Comparison of ENCODE assay signal across 8 mouse cellular contexts in genomic region chr2:120731877-120732530, GRCm38 (mm10).
DNase-seq lines count a peak whose midpoint lies in the region; ATAC-seq and TF ChIP-seq lines count a peak whose summit lies in the region.

No protein-coding gene starts in this region.

- no peak for TF ChIP-seq POLR2A in CH12.LX (IDR thresholded peaks at IDR 0.05; ENCODE audit: low read depth, low read length)

- no peak for TF ChIP-seq RAD21 in CH12.LX (IDR thresholded peaks at IDR 0.05; ENCODE audit: low read depth, low read length)

- no peak for TF ChIP-seq EP300 in CH12.LX (IDR thresholded peaks at IDR 0.05; ENCODE audit: low read length)

- H3K4me2 ChIP-seq in heart, embryonic 12.5 days, result peak overlapping the region; percentile 98
- H3K4me2 ChIP-seq in CH12.LX (ENCODE audit: insufficient read depth, low read depth, poor library complexity, severe bottlenecking), result peak overlapping the region; percentile 91
- peak overlapping the region; percentile 93 for H3K4me2 ChIP-seq in forebrain, embryonic 12.5 days
- H3K4me2 ChIP-seq in liver, embryonic 13.5 days, result peak overlapping the region; percentile 95

- no peaks in the 10 kb centered on the region for H3K9me3 ChIP-seq in heart, embryonic 12.5 days (replicated peaks)
- no peaks in the 10 kb centered on the region for H3K9me3 ChIP-seq in CH12.LX (replicated peaks; ENCODE audit: low read length)
- no peaks in the 10 kb centered on the region for H3K9me3 ChIP-seq in forebrain, embryonic 12.5 days
- H3K9me3 ChIP-seq in liver, embryonic 13.5 days (replicated peaks), result no peaks in the 10 kb centered on the region

- dilution Hi-C loops in CH12.LX (cut with MboI; ENCODE audit: extremely low pct_ligation_motif_present, extremely low pct_unique_long_range_greater_than_20kb, low sequenced_read_pairs), result no loop called here

- peak overlapping the region; percentile 96 for H3K9ac ChIP-seq in heart, embryonic 12.5 days
- peak overlapping the region; percentile 81 for H3K9ac ChIP-seq in CH12.LX (ENCODE audit: insufficient read depth, low read depth)
- H3K9ac ChIP-seq in forebrain, embryonic 12.5 days, result peak overlapping the region; percentile 95
- peak overlapping the region; percentile 48; the same call in 1 of the 2 replicates for H3K9ac ChIP-seq in liver, embryonic 13.5 days

- DNase-seq in heart, adult 18-20 months, result no peak
- no peak for DNase-seq in CH12.LX (ENCODE audit: extremely low read depth)
- DNase-seq in liver, embryonic 13.5 days, result no peak
- no peak for DNase-seq in retina, postnatal 1 day
- no peak for DNase-seq in spleen, postnatal 14 days (ENCODE audit: low spot score in 2 of 2)

- H3K4me3 ChIP-seq in heart, embryonic 12.5 days, result peak overlapping the region; percentile 88
- peak overlapping the region; percentile 61 to 86 (median 83) for H3K4me3 ChIP-seq in CH12.LX (replicated peaks in 1 of 3; ENCODE audit: low read depth in 2 of 3, low read length in 2 of 3, poor library complexity in 1 of 3)
- peak overlapping the region; percentile 96 for H3K4me3 ChIP-seq in forebrain, embryonic 12.5 days (replicated peaks)
- H3K4me3 ChIP-seq in liver, embryonic 13.5 days (replicated peaks), result peak overlapping the region; percentile 84

- H3K4me1 ChIP-seq in heart, embryonic 12.5 days (replicated peaks), result peaks cover 27% of the 10 kb centered on the region
- H3K4me1 ChIP-seq in CH12.LX (ENCODE audit: control insufficient read depth in 1 of 2, insufficient read depth in 2 of 2), result peaks cover 10 to 42% of the 10 kb centered on the region in 2 experiments
- peaks cover 33% of the 10 kb centered on the region for H3K4me1 ChIP-seq in forebrain, embryonic 12.5 days
- peaks cover 40% of the 10 kb centered on the region for H3K4me1 ChIP-seq in liver, embryonic 13.5 days (replicated peaks)

- peaks cover 18% of the 10 kb centered on the region for H3K36me3 ChIP-seq in heart, embryonic 12.5 days
- H3K36me3 ChIP-seq in CH12.LX (replicated peaks in 1 of 2; ENCODE audit: control insufficient read depth in 1 of 2, insufficient read depth in 1 of 2, low read length in 1 of 2), result peaks cover 19 to 30% of the 10 kb centered on the region in 2 experiments
- H3K36me3 ChIP-seq in forebrain, embryonic 12.5 days (replicated peaks), result peaks cover 19% of the 10 kb centered on the region
- peaks cover 26% of the 10 kb centered on the region for H3K36me3 ChIP-seq in liver, embryonic 13.5 days

- in situ Hi-C loops in CH12.LX (cut with MboI; ENCODE audit: low pct_ligation_motif_present, low pct_unique_long_range_greater_than_20kb, low sequenced_read_pairs), result no loop called here

- H3K27me3 ChIP-seq in heart, embryonic 12.5 days (replicated peaks), result no peaks in the 10 kb centered on the region
- H3K27me3 ChIP-seq in CH12.LX (replicated peaks), result no peaks in the 10 kb centered on the region
- H3K27me3 ChIP-seq in forebrain, embryonic 12.5 days, result no peaks in the 10 kb centered on the region
- no peaks in the 10 kb centered on the region for H3K27me3 ChIP-seq in liver, embryonic 13.5 days

- peaks cover 11% of the 10 kb centered on the region; the same call in 1 of the 2 replicates for H3K79me2 ChIP-seq in CH12.LX (replicated peaks; ENCODE audit: control insufficient read depth, extremely low read depth, insufficient read depth, poor library complexity, severe bottlenecking)

- ATAC-seq in heart, embryonic 12.5 days (ENCODE audit: insufficient number of reproducible peaks, low FRiP score), result no peak
- no peak for ATAC-seq in forebrain, embryonic 12.5 days (ENCODE audit: low FRiP score)
- peak; percentile 30; the same call in 1 of the 2 replicates for ATAC-seq in liver, embryonic 13.5 days (ENCODE audit: low read depth)
- ATAC-seq in frontal cortex, adult (ENCODE audit: low TSS enrichment), result no peak

- TF ChIP-seq CTCF in CH12.LX (conservative IDR thresholded peaks at IDR 0.05 in 1 of 2, IDR thresholded peaks at IDR 0.05 in 1 of 2; ENCODE audit: low read depth in 2 of 2, low read length in 2 of 2), result no peak

- WGBS in heart, embryonic 12.5 days, result 27% methylated on average over 7 of the region's 7 CpGs
- 31% methylated on average over 7 of the region's 7 CpGs for WGBS in forebrain, embryonic 12.5 days
- 20% methylated on average over 7 of the region's 7 CpGs for WGBS in liver, embryonic 13.5 days (ENCODE audit: insufficient replicate concordance)

- peak overlapping the region; percentile 98 for H3K27ac ChIP-seq in heart, embryonic 12.5 days (ENCODE audit: poor library complexity, severe bottlenecking)
- no peak overlapping the region for H3K27ac ChIP-seq in CH12.LX (ENCODE audit: insufficient read depth, low read depth)
- peak overlapping the region; percentile 95 for H3K27ac ChIP-seq in forebrain, embryonic 12.5 days
- H3K27ac ChIP-seq in liver, embryonic 13.5 days, result peak overlapping the region; percentile 93

TF ChIP-seq in CH12.LX, 34 proteins besides CTCF, POLR2A, EP300 and RAD21:
- TF ChIP-seq TBP (conservative IDR thresholded peaks at IDR 0.05; ENCODE audit: low read depth, low read length) (peak; percentile 8; the same call in 1 of the 2 replicates), USF2 (conservative IDR thresholded peaks at IDR 0.05; ENCODE audit: low read depth, low read length) (no peak), MAFK (IDR thresholded peaks at IDR 0.05; ENCODE audit: insufficient replicate concordance, low read length) (no peak), MAZ (IDR thresholded peaks at IDR 0.05; ENCODE audit: low read depth, low read length) (0 out of 2 replicates have a peak, but pooled peaks have one; percentile 44), CHD2 (IDR thresholded peaks at IDR 0.05; ENCODE audit: low read length) (no peak), MXI1 (IDR thresholded peaks at IDR 0.05; ENCODE audit: low read depth, low read length) (peak; percentile 20), RCOR1 (conservative IDR thresholded peaks at IDR 0.05; ENCODE audit: low read depth, low read length) (no peak), JUN (IDR thresholded peaks at IDR 0.05; ENCODE audit: insufficient read depth, low read depth, low read length) (no peak), KAT2A (IDR thresholded peaks at IDR 0.05; ENCODE audit: insufficient replicate concordance, low read length) (no peak), CHD1 (IDR thresholded peaks at IDR 0.05; ENCODE audit: low read depth, low read length) (no peak), USF1 (IDR thresholded peaks at IDR 0.05; ENCODE audit: low read depth, low read length) (no peak), MEF2A (IDR thresholded peaks at IDR 0.05; ENCODE audit: borderline replicate concordance, low read depth, low read length) (no peak), JUND (conservative IDR thresholded peaks at IDR 0.05; ENCODE audit: low read depth, low read length) (no peak), BHLHE40 (IDR thresholded peaks at IDR 0.05; ENCODE audit: low read depth, low read length) (no peak), SIN3A (IDR thresholded peaks at IDR 0.05; ENCODE audit: low read length) (peak; percentile 22; the same call in 1 of the 2 replicates), ELF1 (IDR thresholded peaks at IDR 0.05; ENCODE audit: low read depth, low read length) (no peak), ZMIZ1 (IDR thresholded peaks at IDR 0.05; ENCODE audit: low read depth, low read length) (no peak), NRF1 (IDR thresholded peaks at IDR 0.05; ENCODE audit: low read depth, low read length) (no peak), ZNF384 (IDR thresholded peaks at IDR 0.05; ENCODE audit: low read depth, low read length) (no peak), E2F4 (IDR thresholded peaks at IDR 0.05; ENCODE audit: insufficient replicate concordance, low read depth, low read length) (no peak), MAX (IDR thresholded peaks at IDR 0.05; ENCODE audit: low read length) (no peak; the same call in 1 of the 2 replicates), TCF12 (IDR thresholded peaks at IDR 0.05; ENCODE audit: low read depth, low read length) (no peak)
